Comparison of ENCODE assay signal across 9 mouse cellular contexts in the genomic region with DNA sequence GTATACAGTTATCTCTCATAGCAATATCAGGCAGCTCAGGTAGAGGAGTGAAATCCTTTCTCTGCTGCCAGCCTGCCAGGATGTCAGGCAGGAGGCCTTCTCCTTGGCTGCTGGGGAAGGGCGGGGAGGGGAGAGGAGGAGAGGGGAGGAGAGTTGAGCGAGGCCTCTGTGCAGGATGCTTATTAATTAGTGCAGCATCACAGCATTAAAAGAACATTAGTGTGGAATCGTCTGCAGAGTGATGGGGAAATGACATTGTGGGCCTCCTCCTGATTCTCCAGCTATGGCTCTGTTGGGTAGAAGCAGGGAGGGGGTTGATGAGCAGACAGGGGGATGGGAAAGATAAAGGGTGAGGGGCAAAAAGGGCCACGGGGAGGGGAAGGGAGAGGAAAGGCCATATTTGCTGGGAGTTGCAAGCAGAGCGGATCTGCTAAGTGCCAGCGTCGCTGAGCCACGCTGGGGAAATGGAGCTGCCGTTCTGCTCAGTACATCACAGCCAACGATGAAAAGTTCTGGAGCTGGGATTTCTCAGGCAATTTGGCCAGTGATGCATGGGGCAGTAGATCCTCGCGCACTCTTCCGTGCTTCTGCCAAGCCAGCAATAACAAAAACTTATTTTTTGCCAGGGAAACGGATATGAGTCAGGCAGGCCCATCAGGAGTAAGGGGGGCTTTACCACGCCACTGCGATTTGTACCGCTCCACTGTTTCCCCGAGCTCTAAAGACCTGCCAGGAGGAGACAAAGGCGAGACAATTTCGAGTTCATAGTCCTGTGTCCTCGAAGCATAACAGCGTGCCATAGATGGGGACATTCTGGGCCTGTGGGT. TPM values are rescaled to one million over a fixed set of nuclear protein-coding genes. Genes with fewer than 3 reads are reported as not detected.
DNase-seq lines count a peak whose midpoint lies in the region; ATAC-seq lines count a peak whose summit lies in the region.
"Had no signal": no experiment of that assay in that cellular context is flagged by ENCODE, and none has a peak within 500 bp of the region (broad histone marks: within the 10 kb centered on the region; RNA-seq: fewer than 3 reads in every experiment).

No protein-coding gene starts in this region.

- H3K27ac ChIP-seq in kidney, embryonic 14.5 days (ENCODE audit: low read depth, low read length) = peak overlapping the region; percentile 59; the same call in 1 of the 2 replicates
- H3K27ac ChIP-seq in heart, embryonic 10.5 days = peak overlapping the region; percentile 81
- H3K27ac ChIP-seq in neural tube, embryonic 15.5 days (replicated peaks) = peak overlapping the region; percentile 71
- H3K27ac ChIP-seq: embryonic facial prominence, embryonic 12.5 days had no signal

- no peak overlapping the region for H3K4me3 ChIP-seq in kidney, embryonic 14.5 days (ENCODE audit: low read length)
- peak overlapping the region; percentile 3; the same call in 1 of the 2 replicates for H3K4me3 ChIP-seq in heart, embryonic 10.5 days
- H3K4me3 ChIP-seq in neural tube, embryonic 15.5 days (replicated peaks) = no peak overlapping the region
- H3K4me3 ChIP-seq: embryonic facial prominence, embryonic 12.5 days had no signal

- no peak for DNase-seq in kidney, adult 9 months
- no peak for DNase-seq in heart, embryonic 10.5 days (ENCODE audit: low spot score)
- peak; percentile 27 to 57 for DNase-seq in kidney, postnatal 25 days
- DNase-seq in thymus, postnatal 25 days = no peak
- DNase-seq in layer of hippocampus, adult 18-20 months (ENCODE audit: low spot score in 2 of 2) = no peak

- H3K4me1 ChIP-seq in kidney, embryonic 14.5 days (ENCODE audit: control insufficient read depth, insufficient read depth, low read length) = peaks cover 62% of the 10 kb centered on the region
- peaks cover 60% of the 10 kb centered on the region for H3K4me1 ChIP-seq in heart, embryonic 10.5 days
- peaks cover 27% of the 10 kb centered on the region for H3K4me1 ChIP-seq in neural tube, embryonic 15.5 days

- peak overlapping the region; percentile 23; the same call in 1 of the 2 replicates for H3K9ac ChIP-seq in kidney, embryonic 14.5 days (ENCODE audit: low read depth, low read length)
- peak overlapping the region; percentile 15; the same call in 1 of the 2 replicates for H3K9ac ChIP-seq in neural tube, embryonic 15.5 days (replicated peaks)
- H3K9ac ChIP-seq: embryonic facial prominence, embryonic 12.5 days had no signal

- no peaks in the 10 kb centered on the region; the same call in 1 of the 2 replicates for H3K27me3 ChIP-seq in kidney, embryonic 14.5 days (ENCODE audit: control insufficient read depth, insufficient read depth, low read length)
- peaks cover 17% of the 10 kb centered on the region for H3K27me3 ChIP-seq in heart, embryonic 10.5 days (ENCODE audit: insufficient read depth, poor library complexity, severe bottlenecking)
- peaks cover 20% of the 10 kb centered on the region for H3K27me3 ChIP-seq in neural tube, embryonic 15.5 days (replicated peaks)

- no peaks in the 10 kb centered on the region for H3K36me3 ChIP-seq in kidney, embryonic 14.5 days (ENCODE audit: control insufficient read depth, insufficient read depth, low read length)
- no peaks in the 10 kb centered on the region for H3K36me3 ChIP-seq in heart, embryonic 10.5 days
- H3K36me3 ChIP-seq in neural tube, embryonic 15.5 days = no peaks in the 10 kb centered on the region
- H3K36me3 ChIP-seq: embryonic facial prominence, embryonic 12.5 days had no signal

- no peak for ATAC-seq in kidney, embryonic 14.5 days (ENCODE audit: low FRiP score, low TSS enrichment)
- peak; percentile 57 for ATAC-seq in neural tube, embryonic 15.5 days (ENCODE audit: low FRiP score)
- no peak for ATAC-seq in frontal cortex, adult (ENCODE audit: low TSS enrichment)

- H3K4me2 ChIP-seq in kidney, embryonic 14.5 days (replicated peaks; ENCODE audit: low read depth, low read length) = no peak overlapping the region
- H3K4me2 ChIP-seq in neural tube, embryonic 15.5 days = peak overlapping the region; percentile 40
- H3K4me2 ChIP-seq: embryonic facial prominence, embryonic 12.5 days had no signal

- 29% methylated on average over 22 of the region's 22 CpGs for WGBS in kidney, embryonic 14.5 days
- WGBS in heart, embryonic 10.5 days = 30% methylated on average over 22 of the region's 22 CpGs
- WGBS in neural tube, embryonic 15.5 days = 11% methylated on average over 22 of the region's 22 CpGs

- no peaks in the 10 kb centered on the region for H3K9me3 ChIP-seq in kidney, embryonic 14.5 days (ENCODE audit: control insufficient read depth, low read length)
- no peaks in the 10 kb centered on the region for H3K9me3 ChIP-seq in heart, embryonic 10.5 days
- no peaks in the 10 kb centered on the region for H3K9me3 ChIP-seq in neural tube, embryonic 15.5 days (replicated peaks)
- H3K9me3 ChIP-seq: embryonic facial prominence, embryonic 12.5 days had no signal

RNA-seq across cellular contexts. Expression of a gene that starts 30.8 kb away (rescaled TPM):
- 35.6 and 60.0 TPM in 2 replicates for polyA plus RNA-seq in kidney, embryonic 14.5 days (2014; fragmentation: Nextera tagmentation; extraction: Ambion mirVana)
- polyA plus RNA-seq in heart, embryonic 10.5 days (2016; fragmentation: Nextera tagmentation; extraction: Ambion mirVana) = 56.6 and 60.6 TPM in 2 replicates
- 28.4 and 28.7 TPM in 2 replicates for polyA plus RNA-seq in neural tube, embryonic 15.5 days (2015; fragmentation: Nextera tagmentation; extraction: Ambion mirVana)
- 10 to 100 TPM; 40.1 to 41.9 TPM for total RNA-seq in layer of hippocampus, adult 18-20 months (2021)

Comparison
In these comparisons a context has a peak if more than half of its experiments do, and no peak if none do; other contexts are left out.
1. DNase-seq: peak in kidney, postnatal 25 days (2 of 2); none in kidney, adult 9 months (single experiment), heart, embryonic 10.5 days (single experiment), thymus, postnatal 25 days (single experiment) and layer of hippocampus, adult 18-20 months (0 of 2).
2. Peak in every context shown above with its lines, with median percentiles within 50 percentile points of each other: H3K27ac ChIP-seq.